Mouse (Mus musculus) neutrophil, adult 83 days (primary cell): ENCODE data around the gene Zfp286. TPM values are rescaled to one million over a fixed set of nuclear protein-coding genes. Genes with fewer than 3 reads are reported as not detected.

Source experiments
- total RNA-seq, 2 experiments: library from RNA; stranded (reverse); gene quantifications; one replicate each; pipeline ENCODE4 v1.2.4; 2023

The Zfp286 gene
- total RNA-seq = under 1 TPM in 1 of 2 experiments, not detected in 1; 0.13 TPM

DNA sequence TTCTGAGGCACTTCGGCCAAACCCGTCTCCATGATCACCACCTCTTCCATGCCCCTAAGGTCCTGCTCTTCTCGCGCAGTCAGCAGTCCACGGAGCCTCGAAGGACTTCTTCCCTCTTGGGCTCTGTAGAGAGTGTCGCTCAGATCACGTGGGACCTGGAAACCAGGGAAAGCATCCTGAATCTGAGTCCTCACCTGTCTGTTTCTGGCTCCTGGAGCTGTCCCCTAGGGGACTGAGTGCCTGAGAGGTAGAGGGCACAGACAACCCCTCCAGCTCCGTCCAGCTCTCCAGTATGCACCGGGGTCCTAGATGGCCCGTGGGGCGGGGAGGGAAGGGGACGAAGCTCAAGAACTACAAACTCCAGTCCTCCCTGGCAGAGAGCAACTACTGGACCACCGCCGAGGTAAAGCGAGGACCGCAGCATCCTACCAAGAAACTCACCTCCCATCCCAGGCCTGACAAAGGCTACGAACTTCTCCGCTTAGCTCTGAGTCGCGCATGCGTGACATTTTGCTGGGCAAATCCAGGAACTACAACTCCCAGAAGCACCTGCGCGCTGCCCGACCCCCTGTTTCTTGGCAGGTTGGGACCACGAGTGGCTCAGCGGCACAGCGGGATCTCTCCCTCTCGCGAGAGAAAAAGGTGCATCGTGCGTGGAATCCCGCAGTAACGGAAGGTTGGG is at the start of gene Zfp286:
TSS of gene Zfp286 (minus strand) at position 528 of the 682 bp plus-strand sequence.

DNA sequence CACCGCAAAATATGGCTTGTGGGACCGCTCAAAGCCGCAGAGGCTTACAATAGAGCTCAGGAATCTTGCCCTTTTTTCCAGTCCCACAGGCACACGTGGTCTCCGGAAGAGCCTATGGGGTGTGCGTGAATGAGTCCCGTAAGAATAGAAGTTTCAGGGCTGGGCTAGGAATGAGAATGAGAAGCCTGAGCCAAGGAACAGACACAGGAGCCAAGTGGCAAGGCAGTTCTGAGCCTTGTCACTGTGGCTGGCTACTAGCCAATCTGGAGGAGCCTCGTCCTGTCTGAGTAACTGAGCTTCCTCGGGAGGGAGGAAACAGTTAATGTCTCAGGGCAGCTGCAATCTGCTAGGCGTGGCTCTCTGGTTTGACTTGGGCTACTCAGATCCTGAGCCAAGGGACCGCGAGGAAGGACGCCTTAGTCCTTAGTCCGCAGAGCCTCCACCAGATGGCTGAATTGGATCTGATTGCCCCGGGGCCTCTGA is 30.8 kb upstream of the Zfp286 start, which contains the start of gene Trim16:
TSS of gene Trim16 (plus strand) at position 173 of the 483 bp plus-strand sequence.

DNA sequence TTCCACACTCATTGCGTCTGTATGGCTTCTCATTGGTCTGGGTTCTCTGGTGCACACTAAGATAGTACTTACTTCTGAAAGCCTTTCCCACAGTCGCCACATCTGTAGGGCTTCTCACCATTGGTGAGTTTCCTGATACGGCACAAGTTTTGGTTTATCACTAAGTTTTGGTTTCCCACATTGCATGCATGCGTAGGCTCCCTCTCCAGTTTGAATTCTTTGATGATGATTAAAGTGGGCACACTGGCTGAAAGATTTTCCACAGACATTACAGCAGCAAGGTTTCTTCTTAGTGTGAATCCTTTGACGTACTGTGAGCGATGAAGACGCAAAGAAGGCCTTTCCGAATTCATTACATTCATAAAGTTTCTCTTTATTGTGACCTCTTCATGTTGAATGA is 36.5 kb downstream of the Zfp286 start, which contains the start of gene Gm10428:
TSS of gene Gm10428 (plus strand) at position 321 of the 400 bp plus-strand sequence.

DNA sequence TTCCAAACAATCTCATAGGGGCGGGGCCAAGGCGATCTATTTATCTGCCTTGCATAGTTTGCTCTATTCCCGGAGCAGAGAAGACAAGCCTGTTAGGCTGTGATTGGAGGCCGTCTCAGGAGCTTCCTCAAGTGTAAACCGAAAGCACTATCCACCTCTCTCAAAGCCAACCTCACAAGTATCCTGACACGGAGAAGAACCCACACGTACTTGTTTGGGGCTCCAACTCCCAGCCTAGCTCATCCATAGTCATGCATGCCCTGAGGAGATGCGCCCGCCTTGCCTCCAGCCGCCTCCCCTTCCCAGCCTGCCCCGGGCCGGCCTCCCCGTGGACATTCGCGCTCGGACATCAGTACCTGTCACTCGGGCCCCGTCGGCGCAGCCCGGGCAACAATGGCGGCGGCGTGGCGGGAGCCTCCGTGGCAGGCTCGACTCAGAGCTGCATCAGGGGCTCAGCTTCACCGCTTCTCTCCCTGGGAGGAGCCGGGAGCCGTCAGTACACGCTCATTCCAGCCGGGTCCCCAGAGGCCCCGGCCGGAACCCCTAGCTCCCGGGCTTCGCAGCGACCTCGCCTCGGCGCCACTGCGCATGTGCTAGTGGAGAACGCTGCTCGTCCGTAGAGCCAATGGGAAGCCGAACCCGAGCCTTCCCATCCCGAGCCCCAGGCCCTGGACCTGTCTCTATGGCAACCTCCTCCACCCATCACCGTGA is 57.8 kb downstream of the Zfp286 start, which contains the start of gene Zfp287:
TSS of gene Zfp287 (minus strand) at position 595 of the 711 bp plus-strand sequence.

Other genes starting within 250 kb of the Zfp286 start
- gene Ubb, start 238.3 kb downstream of the Zfp286 start, total RNA-seq = 1,000 to 10,000 TPM; 1,679 to 1,929 TPM
- 10 to 100 TPM; 42.1 to 49.3 TPM for gene Trpv2, start 215.0 kb downstream of the Zfp286 start, total RNA-seq
- gene Lrrc75a, start 140.9 kb downstream of the Zfp286 start, total RNA-seq = 1 to 10 TPM; 1.7 to 1.9 TPM
- 10 to 100 TPM; 10.7 to 11.7 TPM for gene Mmgt2, start 140.8 kb downstream of the Zfp286 start, total RNA-seq
- under 1 TPM; 0.44 to 0.84 TPM for gene Zfp287, start 57.6 kb downstream of the Zfp286 start, total RNA-seq
- gene Gm10428, start 36.4 kb downstream of the Zfp286 start, total RNA-seq = not detected
- 10 to 100 TPM; 12.7 to 17.2 TPM for gene Trim16, start 30.8 kb upstream of the Zfp286 start, total RNA-seq
- gene Fbxw10, start 57.6 kb upstream of the Zfp286 start, total RNA-seq = 1 to 10 TPM in 1 of 2 experiments, under 1 TPM in 1; 0.66 to 1.2 TPM
- gene Tvp23b, start 90.0 kb upstream of the Zfp286 start, total RNA-seq = 1 to 10 TPM; 9.4 to 10.0 TPM
- gene Cdrt4, start 161.7 kb upstream of the Zfp286 start, total RNA-seq = not detected